Mouse (Mus musculus): ENCODE results near the gene Tent5c. TPM values are rescaled to one million over a fixed set of nuclear protein-coding genes. Genes with fewer than 3 reads are reported as not detected.

Gene Tent5c
- polyA plus RNA-seq, 2 experiments, result 3.9 to 8.7 TPM

- Histone ChIP-seq H3K27me3 (ENCODE audit: control insufficient read depth, insufficient read depth, low read length) (no peaks in the 10 kb centered on the region), H3K36me3 (ENCODE audit: control insufficient read depth, insufficient read depth, low read length) (no peaks in the 10 kb centered on the region), H3K4me1 (ENCODE audit: control insufficient read depth, insufficient read depth, low read length) (no peaks in the 10 kb centered on the region), H3K9me3 (ENCODE audit: control insufficient read depth, low read length) (no peaks in the 10 kb centered on the region), H3K27ac (replicated peaks; ENCODE audit: low read depth, low read length) (no peak overlapping the region), H3K9ac (ENCODE audit: low read depth, low read length, severe bottlenecking) (no peak overlapping the region), H3K4me2 (replicated peaks; ENCODE audit: low read depth, low read length, severe bottlenecking) (no peak overlapping the region), H3K4me3 (replicated peaks; ENCODE audit: low read length) (no peak overlapping the region)
- TF ChIP-seq POLR2A (IDR thresholded peaks at IDR 0.05; ENCODE audit: borderline replicate concordance, extremely low read depth, insufficient read depth, insufficient read length), result no peak
- 65% methylated on average over 7 of the region's 7 CpGs for WGBS
- ATAC-seq (ENCODE audit: low FRiP score, low read depth) (no peak), DNase-seq (ENCODE audit: low spot score) (no peak)
Measured at GRCm38 (mm10) chr3:100411945-100412344, 77.2 kb downstream of the Tent5c start.

- no peaks in the 10 kb centered on the region for H3K4me1 ChIP-seq (ENCODE audit: control insufficient read depth, insufficient read depth, low read length)
- H3K4me2 ChIP-seq (replicated peaks; ENCODE audit: low read depth, low read length, severe bottlenecking), result no peak overlapping the region
- H3K4me3 ChIP-seq (replicated peaks; ENCODE audit: low read length), result no peak overlapping the region
- H3K27ac ChIP-seq (replicated peaks; ENCODE audit: low read depth, low read length), result no peak overlapping the region
- no peaks in the 10 kb centered on the region for H3K36me3 ChIP-seq (ENCODE audit: control insufficient read depth, insufficient read depth, low read length)
- DNase-seq (ENCODE audit: low spot score) (no peak), ATAC-seq (ENCODE audit: low FRiP score, low read depth) (no peak)
- H3K9ac ChIP-seq (ENCODE audit: low read depth, low read length, severe bottlenecking), result no peak overlapping the region
- WGBS, result 93% methylated on average over 2 of the region's 2 CpGs
- no peaks in the 10 kb centered on the region for H3K27me3 ChIP-seq (ENCODE audit: control insufficient read depth, insufficient read depth, low read length)
- no peak for TF ChIP-seq POLR2A (IDR thresholded peaks at IDR 0.05; ENCODE audit: borderline replicate concordance, extremely low read depth, insufficient read depth, insufficient read length)
- H3K9me3 ChIP-seq (ENCODE audit: control insufficient read depth, low read length), result no peaks in the 10 kb centered on the region
Measured at GRCm38 (mm10) chr3:100409280-100409679, 79.8 kb downstream of the Tent5c start.

GRCm38 (mm10) chr3:100408351-100409043, 80.6 kb downstream of the Tent5c start:
- Histone ChIP-seq H3K36me3 (ENCODE audit: control insufficient read depth, insufficient read depth, low read length) (no peaks in the 10 kb centered on the region), H3K9ac (ENCODE audit: low read depth, low read length, severe bottlenecking) (no peak overlapping the region), H3K27me3 (ENCODE audit: control insufficient read depth, insufficient read depth, low read length) (no peaks in the 10 kb centered on the region), H3K4me3 (replicated peaks; ENCODE audit: low read length) (no peak overlapping the region), H3K4me1 (ENCODE audit: control insufficient read depth, insufficient read depth, low read length) (no peaks in the 10 kb centered on the region), H3K9me3 (ENCODE audit: control insufficient read depth, low read length) (no peaks in the 10 kb centered on the region), H3K4me2 (replicated peaks; ENCODE audit: low read depth, low read length, severe bottlenecking) (no peak overlapping the region), H3K27ac (replicated peaks; ENCODE audit: low read depth, low read length) (no peak overlapping the region)
- TF ChIP-seq POLR2A (IDR thresholded peaks at IDR 0.05; ENCODE audit: borderline replicate concordance, extremely low read depth, insufficient read depth, insufficient read length), result no peak
- 93% methylated on average over 2 of the region's 2 CpGs for WGBS
- ATAC-seq (ENCODE audit: low FRiP score, low read depth) (no peak), DNase-seq (ENCODE audit: low spot score) (no peak)

- ATAC-seq (ENCODE audit: low FRiP score, low read depth), result no peak
- Histone ChIP-seq H3K4me2 (replicated peaks; ENCODE audit: low read depth, low read length, severe bottlenecking) (no peak overlapping the region), H3K27me3 (ENCODE audit: control insufficient read depth, insufficient read depth, low read length) (no peaks in the 10 kb centered on the region), H3K4me1 (ENCODE audit: control insufficient read depth, insufficient read depth, low read length) (no peaks in the 10 kb centered on the region), H3K9me3 (ENCODE audit: control insufficient read depth, low read length) (no peaks in the 10 kb centered on the region), H3K9ac (ENCODE audit: low read depth, low read length, severe bottlenecking) (no peak overlapping the region), H3K4me3 (replicated peaks; ENCODE audit: low read length) (no peak overlapping the region), H3K27ac (replicated peaks; ENCODE audit: low read depth, low read length) (no peak overlapping the region), H3K36me3 (ENCODE audit: control insufficient read depth, insufficient read depth, low read length) (no peaks in the 10 kb centered on the region)
- no peak for TF ChIP-seq POLR2A (IDR thresholded peaks at IDR 0.05; ENCODE audit: borderline replicate concordance, extremely low read depth, insufficient read depth, insufficient read length)
- WGBS, result 84% methylated on average over 4 of the region's 4 CpGs
- DNase-seq (ENCODE audit: low spot score), result no peak
Measured at GRCm38 (mm10) chr3:100402656-100403055, 86.5 kb downstream of the Tent5c start.

Other genes starting within 250 kb of the Tent5c start
- gene Man1a2, start 196.2 kb upstream of the Tent5c start, polyA plus RNA-seq (2012; rRNA removed), result 16.6 and 16.8 TPM in 2 replicates
- 87.1 and 95.4 TPM in 2 replicates for gene Man1a2, start 196.2 kb upstream of the Tent5c start, polyA plus RNA-seq (2014; fragmentation: Nextera tagmentation; extraction: Ambion mirVana)

Measured in limb, embryonic 14.5 days (tissue).